Mouse (Mus musculus): ENCODE data around the gene Mvb12a. TPM values are rescaled to one million over a fixed set of nuclear protein-coding genes. Genes with fewer than 3 reads are reported as not detected.

The Mvb12a gene
- total RNA-seq (2021) (10 to 100 TPM; 64.7 to 74.4 TPM), polyA plus RNA-seq (2012; rRNA removed) (230 and 237 TPM in 2 replicates)
- long read RNA-seq, transcript Mvb12a-201 (9 exons, 1,062 nt), result major isoform, 45 of 52 reads
- long read RNA-seq, partial matches to known transcripts, result 2 of 52 reads
- long read RNA-seq, other reads (novel, unspliced or antisense), result 4 of 52 reads

GRCm38 (mm10) chr8:71542632-71543343 lies at the start of gene Mvb12a:
Gene Mvb12a, plus strand, starts transcription at chr8:71542922.
- DNase-seq, result peak; percentile 98

GRCm38 (mm10) chr8:71495039-71495438 lies 47.7 kb upstream of the Mvb12a start:
- DNase-seq, result peak; percentile 91

- DNase-seq, result peak; percentile 37
These were observed 46.9 kb upstream of the Mvb12a start for GRCm38 (mm10) chr8:71495811-71496210.

GRCm38 (mm10) chr8:71496481-71496880 lies 46.2 kb upstream of the Mvb12a start:
- DNase-seq, result peak; percentile 98

GRCm38 (mm10) chr8:71497077-71497645 lies 45.6 kb upstream of the Mvb12a start:
- DNase-seq, result no peak

- peak; percentile 71 for DNase-seq
These were observed 44.7 kb upstream of the Mvb12a start for GRCm38 (mm10) chr8:71497881-71498501.

- peak; percentile 59 for DNase-seq
These were observed 43.7 kb upstream of the Mvb12a start for GRCm38 (mm10) chr8:71498816-71499690.

GRCm38 (mm10) chr8:71504349-71504748 lies 38.4 kb upstream of the Mvb12a start:
- peak; percentile 50 for DNase-seq

- DNase-seq, result no peak
These were observed 37.4 kb upstream of the Mvb12a start for GRCm38 (mm10) chr8:71505326-71505725.

GRCm38 (mm10) chr8:71505979-71506378 lies 36.7 kb upstream of the Mvb12a start:
- peak; percentile 77 for DNase-seq

GRCm38 (mm10) chr8:71507589-71508104 lies 35.1 kb upstream of the Mvb12a start:
- DNase-seq, result peak; percentile 91

- no peak for DNase-seq
These were observed 33.4 kb upstream of the Mvb12a start for GRCm38 (mm10) chr8:71509316-71509715.

GRCm38 (mm10) chr8:71511644-71512043 lies 31.1 kb upstream of the Mvb12a start, which contains the start of gene Plvap:
Gene Plvap, minus strand, starts transcription at chr8:71511752.
- DNase-seq, result peak; percentile 59

- peak; percentile 52 for DNase-seq
These were observed 29.5 kb upstream of the Mvb12a start for GRCm38 (mm10) chr8:71513018-71513754.

GRCm38 (mm10) chr8:71515043-71515442 lies 27.7 kb upstream of the Mvb12a start:
- no peak for DNase-seq

GRCm38 (mm10) chr8:71516786-71517185 lies 25.9 kb upstream of the Mvb12a start:
- DNase-seq, result peak; percentile 60

GRCm38 (mm10) chr8:71519037-71519825 lies 23.5 kb upstream of the Mvb12a start:
- DNase-seq, result peak; percentile 72

GRCm38 (mm10) chr8:71521634-71522033 lies 21.1 kb upstream of the Mvb12a start:
- peak; percentile 95 for DNase-seq

GRCm38 (mm10) chr8:71525226-71526050 lies 17.3 kb upstream of the Mvb12a start, which contains the start of gene Ccdc194:
Gene Ccdc194, minus strand, starts transcription at chr8:71525711.
- DNase-seq, result no peak

All from adrenal gland, adult 2 months (tissue).